In genomic region chr6:119450965-119451943, GRCm38 (mm10) we compare ENCODE assay signal across 8 mouse cellular contexts. TPM values are rescaled to one million over a fixed set of nuclear protein-coding genes. Genes with fewer than 3 reads are reported as not detected.
DNase-seq lines count a peak whose midpoint lies in the region; ATAC-seq lines count a peak whose summit lies in the region.

No protein-coding gene starts in this region.

- H3K4me3 ChIP-seq in kidney, embryonic 14.5 days (ENCODE audit: low read length): peak overlapping the region; percentile 40
- H3K4me3 ChIP-seq in hindbrain, embryonic 16.5 days (ENCODE audit: low read length): peak overlapping the region; percentile 36; the same call in 1 of the 2 replicates
- H3K4me3 ChIP-seq in midbrain, embryonic 15.5 days: peak overlapping the region; percentile 37

- DNase-seq in kidney, postnatal 4 days: no peak
- DNase-seq in testis, postnatal 10 days (ENCODE audit: low spot score): no peak
- DNase-seq in spleen, postnatal 36 days (ENCODE audit: low spot score in 2 of 2): no peak
- no peak for DNase-seq in layer of hippocampus, postnatal 25 days (ENCODE audit: extremely low spot score in 1 of 2, low spot score in 1 of 2)

- H3K4me2 ChIP-seq in kidney, embryonic 14.5 days (replicated peaks; ENCODE audit: low read depth, low read length): peak overlapping the region; percentile 78
- peak overlapping the region; percentile 64 for H3K4me2 ChIP-seq in hindbrain, embryonic 16.5 days (ENCODE audit: low read length)
- peak overlapping the region; percentile 67 for H3K4me2 ChIP-seq in midbrain, embryonic 15.5 days

- no peak overlapping the region; the same call in 1 of the 2 replicates for H3K27ac ChIP-seq in kidney, embryonic 14.5 days (ENCODE audit: low read depth, low read length)
- peak overlapping the region; percentile 76 for H3K27ac ChIP-seq in hindbrain, embryonic 16.5 days (ENCODE audit: low read depth, low read length)
- H3K27ac ChIP-seq in midbrain, embryonic 15.5 days: peak overlapping the region; percentile 88

- no peaks in the 10 kb centered on the region for H3K36me3 ChIP-seq in kidney, embryonic 14.5 days (ENCODE audit: control insufficient read depth, insufficient read depth, low read length)
- H3K36me3 ChIP-seq in hindbrain, embryonic 16.5 days (ENCODE audit: control insufficient read depth, insufficient read depth, low read length): no peaks in the 10 kb centered on the region
- H3K36me3 ChIP-seq in midbrain, embryonic 15.5 days (replicated peaks): no peaks in the 10 kb centered on the region

- H3K27me3 ChIP-seq in kidney, embryonic 14.5 days (ENCODE audit: control insufficient read depth, insufficient read depth, low read length): no peaks in the 10 kb centered on the region
- H3K27me3 ChIP-seq in hindbrain, embryonic 16.5 days (replicated peaks; ENCODE audit: control insufficient read depth, insufficient read depth, low read length): no peaks in the 10 kb centered on the region
- peaks cover 7% of the 10 kb centered on the region; the same call in 1 of the 2 replicates for H3K27me3 ChIP-seq in midbrain, embryonic 15.5 days (replicated peaks)

- ATAC-seq in kidney, embryonic 14.5 days (ENCODE audit: low FRiP score, low TSS enrichment): no peak
- ATAC-seq in common myeloid progenitor, adult 5-6 weeks (replicated peaks; ENCODE audit: low read depth, poor library complexity, severe bottlenecking): peak; percentile 88
- peak; percentile 29; the same call in 1 of the 2 replicates for ATAC-seq in hindbrain, embryonic 16.5 days
- no peak; the same call in 1 of the 2 replicates for ATAC-seq in midbrain, embryonic 15.5 days (replicated peaks)

- peaks cover 22% of the 10 kb centered on the region; the same call in 1 of the 2 replicates for H3K4me1 ChIP-seq in kidney, embryonic 14.5 days (ENCODE audit: control insufficient read depth, insufficient read depth, low read length)
- peaks cover 25% of the 10 kb centered on the region for H3K4me1 ChIP-seq in hindbrain, embryonic 16.5 days (ENCODE audit: control insufficient read depth, insufficient read depth, low read depth, low read length)
- H3K4me1 ChIP-seq in midbrain, embryonic 15.5 days: peaks cover 34% of the 10 kb centered on the region

- WGBS in kidney, embryonic 14.5 days: 26% methylated on average over 14 of the region's 14 CpGs
- 40% methylated on average over 14 of the region's 14 CpGs for WGBS in hindbrain, embryonic 16.5 days
- 39% methylated on average over 14 of the region's 14 CpGs for WGBS in midbrain, embryonic 15.5 days

- H3K9ac ChIP-seq in kidney, embryonic 14.5 days (ENCODE audit: low read depth, low read length): peak overlapping the region; percentile 42; the same call in 1 of the 2 replicates
- H3K9ac ChIP-seq in hindbrain, embryonic 16.5 days (ENCODE audit: low read depth, low read length): peak overlapping the region; percentile 53
- H3K9ac ChIP-seq in midbrain, embryonic 15.5 days: no peak overlapping the region

- no peaks in the 10 kb centered on the region for H3K9me3 ChIP-seq in kidney, embryonic 14.5 days (ENCODE audit: control insufficient read depth, low read length)
- no peaks in the 10 kb centered on the region for H3K9me3 ChIP-seq in hindbrain, embryonic 16.5 days (ENCODE audit: control insufficient read depth, low read length)
- no peaks in the 10 kb centered on the region for H3K9me3 ChIP-seq in midbrain, embryonic 15.5 days

RNA-seq across cellular contexts. Expression of gene Fbxl14, which starts 28.2 kb away (rescaled TPM):
- polyA plus RNA-seq in kidney, embryonic 14.5 days (2014; fragmentation: Nextera tagmentation; extraction: Ambion mirVana): 7.2 and 9.6 TPM in 2 replicates
- 39.2 and 48.1 TPM in 2 replicates for total RNA-seq in common myeloid progenitor, adult 5-6 weeks (2017)
- 1.9 and 2.1 TPM in 2 replicates for polyA plus RNA-seq in hindbrain, embryonic 16.5 days (2015; fragmentation: Nextera tagmentation; extraction: Ambion mirVana)
- polyA plus RNA-seq in midbrain, embryonic 15.5 days (2015; fragmentation: Nextera tagmentation; extraction: Ambion mirVana): 2.4 and 2.5 TPM in 2 replicates
- total RNA-seq in layer of hippocampus, postnatal 25 days (2021): 10 to 100 TPM; 31.1 to 32.6 TPM

RNA-seq across cellular contexts. Expression of gene Adipor2, which starts 33.8 kb away (rescaled TPM):
- polyA plus RNA-seq in kidney, embryonic 14.5 days (2014; fragmentation: Nextera tagmentation; extraction: Ambion mirVana): 22.6 and 33.4 TPM in 2 replicates
- 93.7 and 111 TPM in 2 replicates for total RNA-seq in common myeloid progenitor, adult 5-6 weeks (2017)
- polyA plus RNA-seq in hindbrain, embryonic 16.5 days (2015; fragmentation: Nextera tagmentation; extraction: Ambion mirVana): 34.8 and 37.0 TPM in 2 replicates
- 39.2 and 39.3 TPM in 2 replicates for polyA plus RNA-seq in midbrain, embryonic 15.5 days (2015; fragmentation: Nextera tagmentation; extraction: Ambion mirVana)
- 10 to 100 TPM; 31.3 to 40.9 TPM for total RNA-seq in layer of hippocampus, postnatal 25 days (2021)

Comparison
In these comparisons a context has a peak if more than half of its experiments do, and no peak if none do; other contexts are left out.
1. ATAC-seq: peak in common myeloid progenitor, adult 5-6 weeks (single experiment) and hindbrain, embryonic 16.5 days (single experiment); none in kidney, embryonic 14.5 days (single experiment) and midbrain, embryonic 15.5 days (single experiment).
2. Peak in every context shown above with its lines, with median percentiles within 50 percentile points of each other: H3K4me2 ChIP-seq and H3K4me3 ChIP-seq.